In genomic region chr8:125184881-125185280, GRCm38 (mm10) we compare ENCODE assay signal across 17 mouse cellular contexts.
A peak's percentile ranks its signal among the peaks of the same experiment; 100 is the strongest.
DNase-seq lines count a peak whose midpoint lies in the region; ATAC-seq and TF ChIP-seq lines count a peak whose summit lies in the region.
"Had no signal": no experiment of that assay in that cellular context is flagged by ENCODE, and none has a peak within 500 bp of the region (broad histone marks: within the 10 kb centered on the region; RNA-seq: fewer than 3 reads in every experiment).

No protein-coding gene starts in this region.

- H3K4me1 ChIP-seq in heart, embryonic 10.5 days, result peaks cover 41% of the 10 kb centered on the region
- H3K4me1 ChIP-seq in heart, embryonic 12.5 days (replicated peaks), result peaks cover 34% of the 10 kb centered on the region
- H3K4me1 ChIP-seq in neural tube, embryonic 12.5 days, result peaks cover 6% of the 10 kb centered on the region; the same call in 1 of the 2 replicates
- H3K4me1 ChIP-seq in neural tube, embryonic 15.5 days, result peaks cover 13% of the 10 kb centered on the region
- H3K4me1 ChIP-seq in ES-E14 (ENCODE audit: control insufficient read depth in 2 of 2, insufficient read depth in 2 of 2, low read length in 2 of 2, poor library complexity in 1 of 2), result peaks cover 0 to 2% of the 10 kb centered on the region in 2 experiments; a peak in 1 of 4 replicates
- peaks cover 25% of the 10 kb centered on the region for H3K4me1 ChIP-seq in limb, embryonic 12.5 days (replicated peaks)
- H3K4me1 ChIP-seq: megakaryocyte, embryonic 14.5 days had no signal

- 72% methylated on average over 1 of the region's 1 CpGs for WGBS in heart, embryonic 10.5 days
- 59% methylated on average over 1 of the region's 1 CpGs for WGBS in heart, embryonic 12.5 days
- WGBS in neural tube, embryonic 12.5 days, result 79% methylated on average over 1 of the region's 1 CpGs
- WGBS in neural tube, embryonic 15.5 days, result 78% methylated on average over 1 of the region's 1 CpGs
- WGBS in limb, embryonic 12.5 days, result 75% methylated on average over 1 of the region's 1 CpGs

- peaks cover 4% of the 10 kb centered on the region; the same call in 1 of the 2 replicates for H3K27me3 ChIP-seq in heart, embryonic 10.5 days (ENCODE audit: insufficient read depth, poor library complexity, severe bottlenecking)
- H3K27me3 ChIP-seq in heart, embryonic 12.5 days (replicated peaks), result no peaks in the 10 kb centered on the region
- H3K27me3 ChIP-seq in neural tube, embryonic 12.5 days (replicated peaks), result peaks cover 10% of the 10 kb centered on the region; the same call in 1 of the 2 replicates
- peaks cover 18% of the 10 kb centered on the region for H3K27me3 ChIP-seq in neural tube, embryonic 15.5 days (replicated peaks)
- peaks cover 12% of the 10 kb centered on the region for H3K27me3 ChIP-seq in limb, embryonic 12.5 days

- H3K4me2 ChIP-seq in heart, embryonic 12.5 days, result no peak overlapping the region
- no peak overlapping the region for H3K4me2 ChIP-seq in neural tube, embryonic 12.5 days (replicated peaks)
- no peak overlapping the region for H3K4me2 ChIP-seq in neural tube, embryonic 15.5 days
- 0 out of 2 replicates have a peak overlapping the region, but pooled peaks have one; percentile 1 for H3K4me2 ChIP-seq in limb, embryonic 12.5 days
- H3K4me2 ChIP-seq: embryonic facial prominence, embryonic 13.5 days; lung, embryonic 14.5 days had no signal

- H3K9ac ChIP-seq in heart, embryonic 12.5 days, result no peak overlapping the region
- H3K9ac ChIP-seq in neural tube, embryonic 12.5 days, result no peak overlapping the region
- no peak overlapping the region for H3K9ac ChIP-seq in neural tube, embryonic 15.5 days (replicated peaks)
- no peak overlapping the region for H3K9ac ChIP-seq in ES-E14 (ENCODE audit: insufficient read depth, low read depth, low read length, poor library complexity, severe bottlenecking)
- H3K9ac ChIP-seq in limb, embryonic 12.5 days (replicated peaks), result no peak overlapping the region
- H3K9ac ChIP-seq: embryonic facial prominence, embryonic 13.5 days; lung, embryonic 14.5 days had no signal

- H3K36me3 ChIP-seq in heart, embryonic 10.5 days, result no peaks in the 10 kb centered on the region
- no peaks in the 10 kb centered on the region for H3K36me3 ChIP-seq in heart, embryonic 12.5 days
- H3K36me3 ChIP-seq in neural tube, embryonic 12.5 days, result no peaks in the 10 kb centered on the region
- H3K36me3 ChIP-seq in neural tube, embryonic 15.5 days, result no peaks in the 10 kb centered on the region
- H3K36me3 ChIP-seq in ES-E14 (ENCODE audit: control insufficient read depth, insufficient read depth, low read length, poor library complexity, severe bottlenecking), result no peaks in the 10 kb centered on the region
- H3K36me3 ChIP-seq in limb, embryonic 12.5 days, result no peaks in the 10 kb centered on the region
- H3K36me3 ChIP-seq: embryonic facial prominence, embryonic 13.5 days had no signal

- peak overlapping the region; percentile 29 for H3K27ac ChIP-seq in heart, embryonic 10.5 days
- H3K27ac ChIP-seq in heart, embryonic 12.5 days (ENCODE audit: poor library complexity, severe bottlenecking), result no peak overlapping the region
- no peak overlapping the region for H3K27ac ChIP-seq in neural tube, embryonic 12.5 days
- H3K27ac ChIP-seq in neural tube, embryonic 15.5 days (replicated peaks), result no peak overlapping the region
- no peak overlapping the region for H3K27ac ChIP-seq in ES-E14 (ENCODE audit: insufficient read depth, low read depth, low read length, poor library complexity, severe bottlenecking)
- H3K27ac ChIP-seq in limb, embryonic 12.5 days, result no peak overlapping the region
- H3K27ac ChIP-seq: embryonic facial prominence, embryonic 13.5 days; heart, adult 2 months had no signal

- ATAC-seq in heart, embryonic 12.5 days (ENCODE audit: insufficient number of reproducible peaks, low FRiP score), result no peak
- peak; percentile 17; the same call in 1 of the 2 replicates for ATAC-seq in neural tube, embryonic 12.5 days (ENCODE audit: low FRiP score, low read depth)
- no peak for ATAC-seq in neural tube, embryonic 15.5 days (ENCODE audit: low FRiP score)
- ATAC-seq in limb, embryonic 12.5 days (ENCODE audit: insufficient number of reproducible peaks, insufficient read depth, low FRiP score, low TSS enrichment, low read depth), result no peak
- ATAC-seq in megakaryocyte-erythroid progenitor cell, adult 5-6 weeks (replicated peaks; ENCODE audit: low FRiP score, low TSS enrichment, poor library complexity, severe bottlenecking), result no peak; the same call in 1 of the 2 replicates
- ATAC-seq: inflammation-experienced regulatory T-cells, adult 6 months had no signal

- no peaks in the 10 kb centered on the region for H3K9me3 ChIP-seq in heart, embryonic 10.5 days
- no peaks in the 10 kb centered on the region for H3K9me3 ChIP-seq in heart, embryonic 12.5 days (replicated peaks)
- no peaks in the 10 kb centered on the region for H3K9me3 ChIP-seq in neural tube, embryonic 12.5 days
- H3K9me3 ChIP-seq in neural tube, embryonic 15.5 days (replicated peaks), result no peaks in the 10 kb centered on the region
- H3K9me3 ChIP-seq in ES-E14 (ENCODE audit: control insufficient read depth, insufficient read depth, low read depth, low read length), result no peaks in the 10 kb centered on the region
- no peaks in the 10 kb centered on the region for H3K9me3 ChIP-seq in limb, embryonic 12.5 days
- H3K9me3 ChIP-seq: embryonic facial prominence, embryonic 13.5 days; megakaryocyte, embryonic 14.5 days had no signal

- no peak for DNase-seq in heart, embryonic 10.5 days (ENCODE audit: low spot score)
- DNase-seq in ES-E14 (ENCODE audit: low read depth, low spot score), result peak; percentile 48
- no peak for DNase-seq in cerebellum, postnatal 36 days
- DNase-seq: adrenal gland, adult 8-10 months; cerebellum, adult 11-12 months; heart, adult 2 months; heart, postnatal 10 days; lung, embryonic 14.5 days; thymus, adult 18-20 months had no signal

- H3K4me3 ChIP-seq in heart, embryonic 10.5 days, result no peak overlapping the region
- no peak overlapping the region for H3K4me3 ChIP-seq in heart, embryonic 12.5 days
- no peak overlapping the region for H3K4me3 ChIP-seq in neural tube, embryonic 12.5 days
- no peak overlapping the region for H3K4me3 ChIP-seq in neural tube, embryonic 15.5 days (replicated peaks)
- no peak overlapping the region for H3K4me3 ChIP-seq in ES-E14 (ENCODE audit: insufficient read depth in 1 of 2, low read depth in 1 of 2, low read length in 2 of 2, poor library complexity in 1 of 2, severe bottlenecking in 1 of 2)
- no peak overlapping the region for H3K4me3 ChIP-seq in limb, embryonic 12.5 days (replicated peaks)
- H3K4me3 ChIP-seq: embryonic facial prominence, embryonic 13.5 days; heart, adult 2 months; megakaryocyte, embryonic 14.5 days had no signal

- in situ Hi-C loops in ES-E14 (cut with MboI; ENCODE audit: low sequenced_read_pairs in 2 of 2, unreplicated experiment in 2 of 2), result loop anchor here (5.0 to 25.0 kb wide), 3 partner anchors 377 to 680 kb away; partner anchors contain the start of gene Sipa1l2 (in 1 of the 2)

TF ChIP-seq in ES-E14, 5 proteins besides CTCF, POLR2A, EP300 and RAD21:
- TF ChIP-seq ZC3H11A (IDR thresholded peaks at IDR 0.05; ENCODE audit: borderline replicate concordance, low read depth, low read length) (no peak), HCFC1 (IDR thresholded peaks at IDR 0.05; ENCODE audit: borderline replicate concordance, insufficient read depth, low read length) (no peak)
